Mouse (Mus musculus) MEL (cell line): ENCODE measurements around the gene Ltc4s. TPM values are rescaled to one million over a fixed set of nuclear protein-coding genes. Genes with fewer than 3 reads are reported as not detected.

Experiments
- DNase-seq: peaks from one replicate; pipeline ENCODE4 v3.0.0; 2011; ENCODE audit warnings: low read depth, low spot score
- H3K27ac ChIP-seq: 2 replicates; pipeline ENCODE4 v1.5.1; 2012; ENCODE audit warnings: low read depth, mild to moderate bottlenecking, control low read depth, low read length, moderate library complexity; ENCODE audit not compliant: control insufficient read depth
- H3K27me3 ChIP-seq, 2 experiments: fragments of 150-350 bp in 1 of 2; sonication (generic) in 1 of 2; 2 replicates each; pipeline ENCODE4 v1.6.1; 2012; ENCODE audit warnings: low read length in 2 of 2, mild to moderate bottlenecking in 2 of 2, improper control_type of control experiment in 1 of 2, moderate library complexity in 1 of 2; ENCODE audit not compliant: insufficient read depth in 2 of 2, control insufficient read depth in 1 of 2
- H3K36me3 ChIP-seq, 2 experiments: 2 replicates each; pipeline ENCODE4 v1.6.1; 2012 to 2014; ENCODE audit warnings: low read length in 2 of 2, improper control_type of control experiment in 1 of 2, inconsistent platforms in 1 of 2, mild to moderate bottlenecking in 1 of 2; ENCODE audit not compliant: insufficient read depth in 2 of 2, control insufficient read depth in 1 of 2
- H3K4me1 ChIP-seq, 2 experiments: fragments of 150-350 bp in 1 of 2; sonication (generic) in 1 of 2; 2 replicates each; pipeline ENCODE4 v1.6.1; 2012; ENCODE audit warnings: low read length in 2 of 2, improper control_type of control experiment in 1 of 2, mild to moderate bottlenecking in 1 of 2; ENCODE audit not compliant: insufficient read depth in 2 of 2, control insufficient read depth in 1 of 2
- H3K4me3 ChIP-seq, 2 experiments: fragments of 150-350 bp in 1 of 2; sonication (generic) in 1 of 2; 2 replicates each; pipeline ENCODE4 v1.5.1; 2012; ENCODE audit warnings: low read depth in 2 of 2, low read length in 2 of 2, mild to moderate bottlenecking in 2 of 2, moderate library complexity in 2 of 2, control low read depth in 1 of 2, improper control_type of control experiment in 1 of 2; ENCODE audit not compliant: control insufficient read depth in 1 of 2, insufficient read depth in 1 of 2
- H3K79me2 ChIP-seq: 2 replicates; pipeline ENCODE4 v1.6.1; 2012; ENCODE audit warnings: mild to moderate bottlenecking, low read length, moderate library complexity; ENCODE audit not compliant: control insufficient read depth, poor library complexity, insufficient read depth
- H3K9ac ChIP-seq: 2 replicates; pipeline ENCODE4 v1.6.1; 2012; ENCODE audit warnings: low read depth, mild to moderate bottlenecking, control low read depth, low read length, moderate library complexity; ENCODE audit not compliant: control insufficient read depth, poor library complexity, severe bottlenecking
- H3K9me3 ChIP-seq: fragments of 150-350 bp; sonication (generic); replicated peaks from 2 replicates; pipeline ENCODE4 v1.6.1; 2012; ENCODE audit warnings: mild to moderate bottlenecking, low read length, improper control_type of control experiment, moderate library complexity; ENCODE audit not compliant: insufficient read depth
- BHLHE40 ChIP-seq: IDR thresholded peaks from 2 replicates; pipeline ENCODE4 v1.6.1; 2012; ENCODE audit warnings: low read depth, mild to moderate bottlenecking, inconsistent platforms, low read length, improper control_type of control experiment, borderline replicate concordance
- CHD1 ChIP-seq: IDR thresholded peaks from 2 replicates; pipeline ENCODE4 v1.6.1; 2012; ENCODE audit warnings: low read depth, mild to moderate bottlenecking, inconsistent platforms, low read length, improper control_type of control experiment
- CTCF ChIP-seq, 3 experiments: IDR thresholded peaks in 2 of 3; conservative IDR thresholded peaks in 1 of 3; 2 replicates each; pipeline ENCODE4 v1.5.1; 2011 to 2012; ENCODE audit warnings: low read length in 3 of 3, low read depth in 2 of 3, mild to moderate bottlenecking in 2 of 3, improper control_type of control experiment in 1 of 3, inconsistent platforms in 1 of 3, mixed read lengths in 1 of 3, moderate library complexity in 1 of 3; ENCODE audit not compliant: control insufficient read depth in 1 of 3, insufficient read depth in 1 of 3, poor library complexity in 1 of 3, severe bottlenecking in 1 of 3
- E2F4 ChIP-seq: IDR thresholded peaks from 2 replicates; pipeline ENCODE4 v1.6.1; 2011; ENCODE audit warnings: low read depth, low read length, improper control_type of control experiment, borderline replicate concordance
- ELF1 ChIP-seq: IDR thresholded peaks from 2 replicates; pipeline ENCODE4 v1.6.1; 2014; ENCODE audit warnings: low read depth, mild to moderate bottlenecking, inconsistent platforms, low read length, improper control_type of control experiment, moderate library complexity
- ETS1 ChIP-seq: IDR thresholded peaks from 2 replicates; pipeline ENCODE4 v1.6.1; 2012; ENCODE audit warnings: low read depth, mild to moderate bottlenecking, inconsistent platforms, low read length, improper control_type of control experiment, moderate library complexity
- GATA1 ChIP-seq: IDR thresholded peaks from 2 replicates; pipeline ENCODE4 v1.6.1; 2011; ENCODE audit warnings: low read depth, low read length, improper control_type of control experiment
- MAZ ChIP-seq: IDR thresholded peaks from 2 replicates; pipeline ENCODE4 v1.6.1; 2012; ENCODE audit warnings: low read depth, mild to moderate bottlenecking, inconsistent platforms, low read length, improper control_type of control experiment
- MEF2A ChIP-seq: IDR thresholded peaks from 2 replicates; pipeline ENCODE4 v1.6.1; 2014; ENCODE audit warnings: low read depth, mild to moderate bottlenecking, inconsistent platforms, low read length, improper control_type of control experiment; ENCODE audit not compliant: poor library complexity, insufficient replicate concordance, severe bottlenecking; ENCODE audit errors: extremely low read depth
- NELFE ChIP-seq: IDR thresholded peaks from 2 replicates; pipeline ENCODE4 v1.6.1; 2011; ENCODE audit warnings: low read depth, low read length, improper control_type of control experiment
- POLR2AphosphoS5 ChIP-seq: IDR thresholded peaks from 2 replicates; pipeline ENCODE4 v1.6.1; 2012; ENCODE audit warnings: low read depth, borderline replicate concordance, mild to moderate bottlenecking, inconsistent platforms, low read length, moderate library complexity, mixed read lengths
- TAL1 ChIP-seq: IDR thresholded peaks from 2 replicates; pipeline ENCODE4 v1.6.1; 2012; ENCODE audit warnings: mild to moderate bottlenecking, inconsistent platforms, low read length, moderate library complexity, mixed read lengths
- TCF12 ChIP-seq: IDR thresholded peaks from 2 replicates; pipeline ENCODE4 v1.6.1; 2014; ENCODE audit warnings: low read depth, mild to moderate bottlenecking, inconsistent platforms, low read length, improper control_type of control experiment, moderate library complexity
- UBTF ChIP-seq: IDR thresholded peaks from 2 replicates; pipeline ENCODE4 v1.6.1; 2012; ENCODE audit warnings: low read depth, mild to moderate bottlenecking, inconsistent platforms, low read length, improper control_type of control experiment, moderate library complexity, borderline replicate concordance; ENCODE audit not compliant: insufficient read depth
- USF1 ChIP-seq: IDR thresholded peaks from 2 replicates; pipeline ENCODE4 v1.6.1; 2014; ENCODE audit warnings: low read depth, mild to moderate bottlenecking, inconsistent platforms, low read length, improper control_type of control experiment, moderate library complexity
- ZMIZ1 ChIP-seq: IDR thresholded peaks from 2 replicates; pipeline ENCODE4 v1.6.1; 2012; ENCODE audit warnings: low read depth, mild to moderate bottlenecking, inconsistent platforms, low read length, improper control_type of control experiment, moderate library complexity
- ZNF384 ChIP-seq: IDR thresholded peaks from 2 replicates; pipeline ENCODE4 v1.6.1; 2012; ENCODE audit warnings: low read depth, mild to moderate bottlenecking, inconsistent platforms, low read length, improper control_type of control experiment
- polyA plus RNA-seq, 2 experiments: library from polyadenylated mRNA; stranded (reverse) in 1 of 2; unstranded in 1 of 2; fragments of >175 nt in 1 of 2; fragments of >200 nt in 1 of 2; gene quantifications; 2 replicates each; pipeline versions ENCODE4 v1.2.1 to v1.2.4; 2012; ENCODE audit warnings: low replicate concordance in 2 of 2, low read depth in 1 of 2; ENCODE audit not compliant: insufficient read length in 2 of 2, insufficient read depth in 1 of 2, missing spikeins in 1 of 2
- total RNA-seq: library from RNA; depleted of rRNA; stranded (reverse); fragments of 300-350 nt; gene quantifications from 2 replicates; pipeline ENCODE4 v1.2.3, GENCODE M21; 2012

Gene Ltc4s
- total and polyA plus RNA-seq, 3 experiments: 3.1 to 3.4 TPM; not detected in 1

- Histone ChIP-seq H3K36me3 (peaks cover 4 to 46% of the 10 kb centered on the region in 2 experiments; a peak in 3 of 4 replicates), H3K9ac (no peak overlapping the region), H3K27me3 (no peaks in the 10 kb centered on the region), H3K27ac (no peak overlapping the region), H3K4me1 (no peaks in the 10 kb centered on the region; a peak in 1 of 4 replicates), H3K4me3 (no peak overlapping the region), H3K79me2 (no peaks in the 10 kb centered on the region), H3K9me3 (no peaks in the 10 kb centered on the region)
- DNase-seq: no peak
- TF ChIP-seq ELF1: no peak
- TF ChIP-seq BHLHE40: no peak
- TF ChIP-seq TAL1: no peak
Observed at GRCm38 (mm10) chr11:50201590-50201989, 36.8 kb downstream of the Ltc4s start.

- no peak overlapping the region for H3K4me3 ChIP-seq
- TF ChIP-seq MAZ (no peak), TCF12 (peak; percentile 20; the same call in 1 of the 2 replicates), CHD1 (no peak), NELFE (no peak), ZNF384 (no peak), MEF2A (no peak)
- TF ChIP-seq, all 39 proteins: peak for 1
- no peak overlapping the region for H3K27ac ChIP-seq
Observed at GRCm38 (mm10) chr11:50200613-50201012, 37.8 kb downstream of the Ltc4s start.

GRCm38 (mm10) chr11:50198916-50199315 is 39.5 kb downstream of the Ltc4s start:
- DNase-seq: no peak
- no peaks in the 10 kb centered on the region for H3K9me3 ChIP-seq
- H3K36me3 ChIP-seq: peaks cover 0 to 28% of the 10 kb centered on the region in 2 experiments; a peak in 3 of 4 replicates
- H3K79me2 ChIP-seq: no peaks in the 10 kb centered on the region
- H3K4me3 ChIP-seq: no peak overlapping the region
- H3K4me1 ChIP-seq: no peaks in the 10 kb centered on the region; a peak in 1 of 4 replicates
- no peaks in the 10 kb centered on the region for H3K27me3 ChIP-seq
- no peak overlapping the region for H3K27ac ChIP-seq
- no peak for TF ChIP-seq POLR2AphosphoS5
- no peak for TF ChIP-seq ZMIZ1
- TF ChIP-seq E2F4: no peak
- no peak for TF ChIP-seq GATA1
- TF ChIP-seq CTCF (IDR thresholded peaks at IDR 0.05 in 2 of 3, conservative IDR thresholded peaks at IDR 0.05 in 1 of 3; ENCODE audit: control insufficient read depth in 1 of 3, insufficient read depth in 1 of 3, low read depth in 2 of 3, low read length in 3 of 3, poor library complexity in 1 of 3, severe bottlenecking in 1 of 3): no peak
- TF ChIP-seq UBTF: no peak
- no peak for TF ChIP-seq USF1
- no peak for TF ChIP-seq TAL1
- no peak for TF ChIP-seq ELF1
- TF ChIP-seq ETS1: no peak
- no peak overlapping the region for H3K9ac ChIP-seq

More at GRCm38 (mm10) chr11:50200613-50201012, 37.8 kb downstream of the Ltc4s start:
- Histone ChIP-seq H3K36me3 (peaks cover 0 to 40% of the 10 kb centered on the region in 2 experiments; a peak in 3 of 4 replicates), H3K4me1 (no peaks in the 10 kb centered on the region; a peak in 1 of 4 replicates), H3K79me2 (no peaks in the 10 kb centered on the region), H3K9ac (no peak overlapping the region), H3K27me3 (no peaks in the 10 kb centered on the region), H3K9me3 (no peaks in the 10 kb centered on the region)
- peak; percentile 45 for DNase-seq
